Mouse (Mus musculus) megakaryocyte, embryonic 14.5 days (primary cell): ENCODE measurements around the gene Tbc1d22a.

ENCODE experiments used
- FLI1 ChIP-seq: IDR thresholded peaks from 2 replicates; pipeline ENCODE4 v1.6.1; 2012; ENCODE audit warnings: low read length, inconsistent platforms, mixed read lengths
- GATA1 ChIP-seq: IDR thresholded peaks from 3 replicates; pipeline ENCODE4 v1.6.1; 2012; ENCODE audit warnings: mixed read lengths, low read length, inconsistent platforms, borderline replicate concordance

- TF ChIP-seq GATA1 (no peak), FLI1 (no peak)
Observed at GRCm38 (mm10) chr15:86250269-86250668, 36.0 kb downstream of the Tbc1d22a start.
